Mouse (Mus musculus): ENCODE measurements around the gene St8sia1. TPM values are rescaled to one million over a fixed set of nuclear protein-coding genes. Genes with fewer than 3 reads are reported as not detected.
A peak's percentile ranks its signal among the peaks of the same experiment; 100 is the strongest.

The St8sia1 gene
- polyA plus RNA-seq, 1 experiment from 2014 or later = 2.3 TPM

DNA sequence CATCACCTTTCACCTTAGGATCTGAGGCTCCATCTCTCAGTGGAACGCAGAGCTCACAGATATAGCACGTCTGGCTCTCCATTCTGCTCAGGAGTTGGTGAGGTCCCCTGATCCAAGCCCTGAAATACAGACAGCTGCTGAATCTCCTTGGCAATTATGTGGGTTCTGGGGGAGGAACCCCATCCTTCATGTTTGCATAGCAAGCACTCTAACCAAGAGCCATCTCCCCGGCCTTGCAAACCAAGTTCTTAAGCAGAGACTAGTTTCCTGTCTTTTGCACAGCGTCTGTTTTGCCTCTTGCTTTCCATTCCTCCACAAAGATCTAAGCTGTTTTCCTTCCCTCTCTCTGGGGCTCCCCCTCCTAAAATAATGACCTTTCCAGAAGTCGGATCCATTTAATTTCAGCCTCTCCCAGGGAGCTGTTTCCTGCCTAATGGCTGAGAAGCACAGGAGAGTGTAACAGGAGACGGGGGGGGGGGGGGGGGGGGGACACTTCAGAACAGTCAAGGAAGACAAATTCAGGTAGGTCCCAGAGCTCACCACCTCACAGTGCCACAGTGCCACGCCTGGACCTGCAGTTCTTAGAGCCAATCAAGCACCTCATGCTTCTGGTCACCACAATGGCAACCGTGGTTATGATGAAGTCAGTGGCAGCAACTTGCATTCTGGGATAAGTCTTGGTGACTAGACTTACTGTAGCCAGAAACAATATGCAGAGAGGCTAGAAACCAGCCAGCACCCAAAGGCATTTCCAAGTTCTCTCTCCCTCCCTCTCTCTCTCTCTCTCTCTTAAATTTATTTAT, 18.0 kb downstream of the St8sia1 start:
- no peak for ATAC-seq (replicated peaks; ENCODE audit: low FRiP score, low read depth)

DNA sequence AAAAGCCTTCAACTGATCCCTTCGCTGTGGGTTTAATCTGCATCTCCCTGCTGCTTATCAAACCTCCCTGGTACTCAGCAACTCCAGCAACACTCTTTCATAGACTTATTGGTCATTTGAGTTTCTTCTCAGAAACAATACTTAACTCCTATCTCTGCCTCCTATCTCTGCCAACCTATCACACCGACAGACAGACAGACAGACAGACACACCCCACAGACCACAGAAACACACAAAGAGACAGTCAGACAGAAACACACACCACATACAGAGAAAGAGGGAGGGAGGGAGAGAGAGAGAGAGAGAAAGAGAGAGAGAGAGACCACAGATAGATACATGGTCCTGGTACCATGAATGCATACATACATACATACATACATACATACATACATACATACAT, 18.8 kb downstream of the St8sia1 start:
- no peak for ATAC-seq (replicated peaks; ENCODE audit: low FRiP score, low read depth)

More for the DNA sequence above, 18.0 kb downstream of the St8sia1 start:
- no peaks in the 10 kb centered on the region for H3K4me1 ChIP-seq (replicated peaks; ENCODE audit: insufficient read depth, low read length)
- H3K4me2 ChIP-seq (ENCODE audit: low read length) = no peak overlapping the region
- H3K9ac ChIP-seq (ENCODE audit: low read depth, low read length) = no peak overlapping the region
- DNase-seq (ENCODE audit: low spot score) = peak; percentile 78
- H3K4me3 ChIP-seq (replicated peaks; ENCODE audit: low read depth, low read length) = no peak overlapping the region
- WGBS = 38% methylated on average over 7 of the region's 8 CpGs
- no peak for TF ChIP-seq CTCF (IDR thresholded peaks at IDR 0.05; ENCODE audit: low read depth)
- no peak overlapping the region for H3K27ac ChIP-seq
- no peaks in the 10 kb centered on the region for H3K36me3 ChIP-seq (ENCODE audit: insufficient read depth, low read length)
- H3K27me3 ChIP-seq (ENCODE audit: insufficient read depth, low read length) = no peaks in the 10 kb centered on the region
- H3K9me3 ChIP-seq (replicated peaks; ENCODE audit: low read length) = no peaks in the 10 kb centered on the region

GRCm38 (mm10) chr6:142944470-142944869, 19.8 kb downstream of the St8sia1 start:
- no peaks in the 10 kb centered on the region for H3K9me3 ChIP-seq (replicated peaks; ENCODE audit: low read length)
- no peaks in the 10 kb centered on the region for H3K4me1 ChIP-seq (replicated peaks; ENCODE audit: insufficient read depth, low read length)
- no peaks in the 10 kb centered on the region for H3K27me3 ChIP-seq (ENCODE audit: insufficient read depth, low read length)
- H3K4me2 ChIP-seq (ENCODE audit: low read length) = no peak overlapping the region
- H3K36me3 ChIP-seq (ENCODE audit: insufficient read depth, low read length) = no peaks in the 10 kb centered on the region
- no peak overlapping the region for H3K9ac ChIP-seq (ENCODE audit: low read depth, low read length)
- 91% methylated on average over 3 of the region's 3 CpGs for WGBS
- no peak overlapping the region for H3K4me3 ChIP-seq (replicated peaks; ENCODE audit: low read depth, low read length)
- H3K27ac ChIP-seq = no peak overlapping the region
- ATAC-seq (replicated peaks; ENCODE audit: low FRiP score, low read depth) (no peak), DNase-seq (ENCODE audit: low spot score) (no peak)
- TF ChIP-seq CTCF (IDR thresholded peaks at IDR 0.05; ENCODE audit: low read depth) = 0 out of 2 replicates have a peak, but pooled peaks have one; percentile 27

More for the DNA sequence above, 18.8 kb downstream of the St8sia1 start:
- Histone ChIP-seq H3K9me3 (replicated peaks; ENCODE audit: low read length) (no peaks in the 10 kb centered on the region), H3K4me2 (ENCODE audit: low read length) (no peak overlapping the region), H3K27ac (no peak overlapping the region), H3K4me3 (replicated peaks; ENCODE audit: low read depth, low read length) (no peak overlapping the region), H3K27me3 (ENCODE audit: insufficient read depth, low read length) (no peaks in the 10 kb centered on the region), H3K36me3 (ENCODE audit: insufficient read depth, low read length) (no peaks in the 10 kb centered on the region), H3K9ac (ENCODE audit: low read depth, low read length) (no peak overlapping the region), H3K4me1 (replicated peaks; ENCODE audit: insufficient read depth, low read length) (no peaks in the 10 kb centered on the region)
- 84% methylated on average over 2 of the region's 2 CpGs for WGBS
- TF ChIP-seq CTCF (IDR thresholded peaks at IDR 0.05; ENCODE audit: low read depth) = no peak
- no peak for DNase-seq (ENCODE audit: low spot score)

DNA sequence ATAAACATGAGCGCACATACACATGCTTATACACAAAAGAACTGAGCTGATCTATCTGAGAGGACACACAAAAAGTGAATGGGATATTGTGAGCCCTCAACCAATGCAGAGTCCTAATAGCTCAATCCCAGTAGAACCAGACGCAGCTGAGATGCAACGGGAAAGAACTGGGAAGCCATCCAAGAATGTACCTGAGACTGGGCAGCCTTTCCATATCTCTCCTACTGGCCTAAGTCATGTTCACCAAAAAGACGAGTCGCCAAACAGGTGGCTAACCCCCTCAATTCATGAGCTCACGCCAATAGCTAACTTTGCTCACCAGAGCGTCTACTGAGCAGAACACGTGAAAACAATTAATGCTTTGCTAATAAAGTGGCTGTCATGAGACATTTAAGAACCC, 20.8 kb downstream of the St8sia1 start:
- Histone ChIP-seq H3K9ac (ENCODE audit: low read depth, low read length) (no peak overlapping the region), H3K9me3 (replicated peaks; ENCODE audit: low read length) (no peaks in the 10 kb centered on the region), H3K4me3 (replicated peaks; ENCODE audit: low read depth, low read length) (no peak overlapping the region), H3K4me2 (ENCODE audit: low read length) (no peak overlapping the region), H3K27ac (no peak overlapping the region), H3K4me1 (replicated peaks; ENCODE audit: insufficient read depth, low read length) (no peaks in the 10 kb centered on the region), H3K27me3 (ENCODE audit: insufficient read depth, low read length) (no peaks in the 10 kb centered on the region), H3K36me3 (ENCODE audit: insufficient read depth, low read length) (no peaks in the 10 kb centered on the region)
- WGBS = 76% methylated on average over 8 of the region's 8 CpGs
- TF ChIP-seq CTCF (IDR thresholded peaks at IDR 0.05; ENCODE audit: low read depth) = no peak
- DNase-seq (ENCODE audit: low spot score) = no peak
- no peak for ATAC-seq (replicated peaks; ENCODE audit: low FRiP score, low read depth)

DNA sequence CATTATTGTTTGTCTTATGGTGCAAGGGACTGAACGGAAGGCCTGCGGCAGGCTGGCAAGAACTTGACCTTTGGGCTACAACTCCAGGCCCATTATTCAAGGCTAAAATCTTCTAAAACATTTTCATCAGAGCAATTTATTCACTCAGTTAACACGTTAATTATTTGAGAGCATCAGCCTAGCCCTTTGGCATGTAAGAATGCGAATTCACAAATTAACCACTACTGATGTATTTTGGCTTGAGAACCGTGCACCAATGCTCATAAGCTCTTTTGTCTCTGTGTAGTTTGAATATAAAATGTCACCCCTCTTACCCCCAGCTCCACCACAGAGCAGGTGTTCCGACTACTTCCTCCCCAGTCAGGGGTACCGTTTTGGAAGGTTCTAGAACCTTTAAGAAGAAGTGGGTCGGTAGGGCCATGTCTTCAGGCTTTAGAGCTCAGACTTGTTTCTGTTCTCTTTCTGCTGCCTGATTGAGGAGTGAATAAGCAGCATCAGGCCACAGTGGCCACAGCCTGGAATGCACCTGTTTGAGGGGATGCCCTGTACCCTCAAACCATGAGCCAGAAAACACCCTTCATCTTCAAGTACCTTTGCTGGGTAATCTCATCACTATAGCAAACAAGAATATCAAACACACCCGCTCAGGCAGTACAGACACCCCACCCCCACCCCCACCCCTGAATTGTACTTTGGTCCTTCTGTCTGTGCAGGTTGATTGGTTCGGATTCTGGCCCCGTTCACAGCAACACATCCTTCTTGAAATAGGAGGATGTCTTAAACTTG, 22.5 kb downstream of the St8sia1 start:
- WGBS = 83% methylated on average over 11 of the region's 11 CpGs
- no peaks in the 10 kb centered on the region for H3K27me3 ChIP-seq (ENCODE audit: insufficient read depth, low read length)
- no peak overlapping the region for H3K9ac ChIP-seq (ENCODE audit: low read depth, low read length)
- H3K4me3 ChIP-seq (replicated peaks; ENCODE audit: low read depth, low read length) = no peak overlapping the region
- H3K4me2 ChIP-seq (ENCODE audit: low read length) = no peak overlapping the region
- H3K36me3 ChIP-seq (ENCODE audit: insufficient read depth, low read length) = no peaks in the 10 kb centered on the region
- no peak for ATAC-seq (replicated peaks; ENCODE audit: low FRiP score, low read depth)
- H3K9me3 ChIP-seq (replicated peaks; ENCODE audit: low read length) = no peaks in the 10 kb centered on the region
- no peak for DNase-seq (ENCODE audit: low spot score)
- no peaks in the 10 kb centered on the region for H3K4me1 ChIP-seq (replicated peaks; ENCODE audit: insufficient read depth, low read length)
- no peak for TF ChIP-seq CTCF (IDR thresholded peaks at IDR 0.05; ENCODE audit: low read depth)
- no peak overlapping the region for H3K27ac ChIP-seq

DNA sequence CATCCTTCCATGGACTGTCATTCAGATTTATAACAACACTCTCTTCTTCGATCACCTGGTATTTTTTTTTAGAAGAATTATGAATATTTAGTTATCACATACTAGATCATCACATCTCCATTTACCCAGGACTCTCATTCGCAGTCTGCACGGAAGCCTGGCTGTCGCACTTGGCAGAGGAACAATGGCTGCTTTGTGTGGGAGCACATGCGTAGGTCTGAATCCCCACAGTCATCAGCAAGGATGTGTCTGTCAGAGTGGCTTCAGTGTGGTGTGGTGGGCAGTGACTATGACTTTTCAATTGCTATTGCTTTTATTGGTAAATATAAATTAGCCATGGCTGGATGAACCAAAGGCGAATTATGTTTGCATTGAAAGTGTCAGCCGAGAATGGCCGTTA, 23.2 kb downstream of the St8sia1 start:
- no peak overlapping the region for H3K4me2 ChIP-seq (ENCODE audit: low read length)
- H3K4me1 ChIP-seq (replicated peaks; ENCODE audit: insufficient read depth, low read length) = no peaks in the 10 kb centered on the region
- 91% methylated on average over 8 of the region's 8 CpGs for WGBS
- DNase-seq (ENCODE audit: low spot score) = no peak
- H3K9ac ChIP-seq (ENCODE audit: low read depth, low read length) = no peak overlapping the region
- H3K27me3 ChIP-seq (ENCODE audit: insufficient read depth, low read length) = no peaks in the 10 kb centered on the region
- no peak for TF ChIP-seq CTCF (IDR thresholded peaks at IDR 0.05; ENCODE audit: low read depth)
- ATAC-seq (replicated peaks; ENCODE audit: low FRiP score, low read depth) = no peak
- no peak overlapping the region for H3K27ac ChIP-seq
- no peaks in the 10 kb centered on the region for H3K36me3 ChIP-seq (ENCODE audit: insufficient read depth, low read length)
- no peak overlapping the region for H3K4me3 ChIP-seq (replicated peaks; ENCODE audit: low read depth, low read length)
- no peaks in the 10 kb centered on the region for H3K9me3 ChIP-seq (replicated peaks; ENCODE audit: low read length)

Measured in kidney, postnatal 0 days (tissue).